Mouse (Mus musculus) small intestine, adult 2 months (tissue): ENCODE measurements around the gene Arid5b. TPM values are rescaled to one million over a fixed set of nuclear protein-coding genes. Genes with fewer than 3 reads are reported as not detected.

Source experiments
- H3K27ac ChIP-seq: fragments of 200-500 bp; 2 replicates; pipeline ENCODE4 v1.5.1; 2012; ENCODE audit warnings: low read depth, low read length, control low read depth, inconsistent platforms; ENCODE audit not compliant: insufficient read depth
- H3K27me3 ChIP-seq: fragments of 200-500 bp; 2 replicates; pipeline ENCODE4 v1.6.1; 2012; ENCODE audit warnings: mild to moderate bottlenecking, moderate library complexity, low read length, inconsistent platforms; ENCODE audit not compliant: control insufficient read depth, insufficient read depth
- H3K36me3 ChIP-seq: fragments of 200-500 bp; 2 replicates; pipeline ENCODE4 v1.6.1; 2012; ENCODE audit warnings: mild to moderate bottlenecking, low read length, control low read depth, inconsistent platforms; ENCODE audit not compliant: control insufficient read depth, insufficient read depth
- H3K4me1 ChIP-seq: fragments of 200-500 bp; 2 replicates; pipeline ENCODE4 v1.6.1; 2012; ENCODE audit warnings: low read length, inconsistent platforms, mixed read lengths; ENCODE audit not compliant: control insufficient read depth, insufficient read depth, insufficient read length
- H3K4me3 ChIP-seq: fragments of 200-500 bp; 2 replicates; pipeline ENCODE4 v1.5.1; 2012; ENCODE audit warnings: low read depth, mild to moderate bottlenecking, control low read depth, inconsistent platforms, low read length, moderate library complexity
- CTCF ChIP-seq: fragments of 200-500 bp; IDR thresholded peaks from 2 replicates; pipeline ENCODE4 v1.5.1; 2012; ENCODE audit warnings: low read depth, mild to moderate bottlenecking, control low read depth, inconsistent platforms, low read length, moderate library complexity, mixed read lengths; ENCODE audit not compliant: insufficient replicate concordance, insufficient read length; ENCODE audit errors: extremely low read depth
- POLR2A ChIP-seq: fragments of 200-500 bp; IDR thresholded peaks from 2 replicates; pipeline ENCODE4 v1.6.1; 2012; ENCODE audit warnings: low read depth, mild to moderate bottlenecking, control low read depth, inconsistent platforms, low read length, moderate library complexity
- WGBS: fragments of 180-500 bp; shearing (Covaris S2); methylation state at CpG from one replicate; pipeline ENCODE4 v1.1.7; 2018; 5-methylcytosine and 5-hydroxymethylcytosine counted together
- polyA plus RNA-seq: library from polyadenylated mRNA; depleted of rRNA; stranded (reverse); fragments of >200 nt; gene quantifications from 2 replicates; pipeline ENCODE4 v1.2.3, GENCODE M21; 2012

Arid5b gene
- polyA plus RNA-seq, 1 experiment = 3.3 TPM

- 88% methylated on average over 3 of the region's 3 CpGs for WGBS
- Histone ChIP-seq H3K4me3 (no peak overlapping the region), H3K27ac (no peak overlapping the region), H3K4me1 (no peaks in the 10 kb centered on the region), H3K27me3 (no peaks in the 10 kb centered on the region), H3K36me3 (no peaks in the 10 kb centered on the region)
- TF ChIP-seq POLR2A = no peak
- no peak for TF ChIP-seq CTCF
These were observed 190.8 kb downstream of the Arid5b start for GRCm38 (mm10) chr10:68087722-68088121.

GRCm38 (mm10) chr10:68086973-68087372 is 191.6 kb downstream of the Arid5b start:
- 77% methylated on average over 4 of the region's 4 CpGs for WGBS
- TF ChIP-seq CTCF = no peak
- TF ChIP-seq POLR2A = no peak
- H3K4me1 ChIP-seq = no peaks in the 10 kb centered on the region
- H3K27me3 ChIP-seq = no peaks in the 10 kb centered on the region
- no peak overlapping the region for H3K4me3 ChIP-seq
- H3K27ac ChIP-seq = no peak overlapping the region
- H3K36me3 ChIP-seq = no peaks in the 10 kb centered on the region

GRCm38 (mm10) chr10:68085574-68085973 is 193.0 kb downstream of the Arid5b start:
- Histone ChIP-seq H3K27ac (no peak overlapping the region), H3K4me3 (no peak overlapping the region), H3K4me1 (no peaks in the 10 kb centered on the region), H3K27me3 (no peaks in the 10 kb centered on the region), H3K36me3 (no peaks in the 10 kb centered on the region)
- TF ChIP-seq POLR2A (no peak), CTCF (no peak)
- 75% methylated on average over 4 of the region's 4 CpGs for WGBS

GRCm38 (mm10) chr10:68081712-68082111 is 196.8 kb downstream of the Arid5b start:
- no peak overlapping the region for H3K27ac ChIP-seq
- H3K4me1 ChIP-seq = no peaks in the 10 kb centered on the region
- H3K4me3 ChIP-seq = no peak overlapping the region
- H3K36me3 ChIP-seq = no peaks in the 10 kb centered on the region
- TF ChIP-seq POLR2A (no peak), CTCF (no peak)
- H3K27me3 ChIP-seq = no peaks in the 10 kb centered on the region
- WGBS = 60% methylated on average over 6 of the region's 6 CpGs

GRCm38 (mm10) chr10:68079910-68080670 is 198.4 kb downstream of the Arid5b start:
- H3K4me1 ChIP-seq = no peaks in the 10 kb centered on the region
- TF ChIP-seq CTCF (no peak), POLR2A (no peak)
- WGBS = 79% methylated on average over 10 of the region's 10 CpGs
- no peak overlapping the region for H3K4me3 ChIP-seq
- H3K36me3 ChIP-seq = no peaks in the 10 kb centered on the region
- H3K27ac ChIP-seq = no peak overlapping the region
- H3K27me3 ChIP-seq = no peaks in the 10 kb centered on the region

- Histone ChIP-seq H3K4me3 (no peak overlapping the region), H3K36me3 (no peaks in the 10 kb centered on the region), H3K27me3 (no peaks in the 10 kb centered on the region), H3K4me1 (no peaks in the 10 kb centered on the region), H3K27ac (no peak overlapping the region)
- no peak for TF ChIP-seq CTCF
- TF ChIP-seq POLR2A = no peak
- 98% methylated on average over 3 of the region's 3 CpGs for WGBS
These were observed 199.8 kb downstream of the Arid5b start for GRCm38 (mm10) chr10:68078708-68079107.

- Histone ChIP-seq H3K4me1 (no peaks in the 10 kb centered on the region), H3K4me3 (no peak overlapping the region), H3K36me3 (no peaks in the 10 kb centered on the region), H3K27ac (no peak overlapping the region), H3K27me3 (no peaks in the 10 kb centered on the region)
- WGBS = 80% methylated on average over 5 of the region's 5 CpGs
- TF ChIP-seq POLR2A (no peak), CTCF (no peak)
These were observed 203.4 kb downstream of the Arid5b start for GRCm38 (mm10) chr10:68075181-68075580.
